Mouse (Mus musculus) testis, adult 2 months (tissue): ENCODE measurements around the gene Gabrg3. TPM values are rescaled to one million over a fixed set of nuclear protein-coding genes. Genes with fewer than 3 reads are reported as not detected.

Experiments used
- H3K27ac ChIP-seq: fragments of 200-500 bp; 2 replicates; pipeline ENCODE4 v1.5.1; 2012; ENCODE audit warnings: low read depth, low read length; ENCODE audit not compliant: control insufficient read depth, insufficient read depth
- H3K27me3 ChIP-seq: fragments of 200-500 bp; 2 replicates; pipeline ENCODE4 v1.6.1; 2012; ENCODE audit warnings: mild to moderate bottlenecking, low read length, moderate library complexity; ENCODE audit not compliant: control insufficient read depth, insufficient read depth
- H3K36me3 ChIP-seq: fragments of 200-500 bp; 2 replicates; pipeline ENCODE4 v1.6.1; 2012; ENCODE audit warnings: mild to moderate bottlenecking, low read length; ENCODE audit not compliant: control insufficient read depth, insufficient read depth
- H3K4me1 ChIP-seq: fragments of 200-500 bp; 2 replicates; pipeline ENCODE4 v1.6.1; 2012; ENCODE audit warnings: low read length; ENCODE audit not compliant: control insufficient read depth, insufficient read depth
- H3K4me3 ChIP-seq: fragments of 200-500 bp; 2 replicates; pipeline ENCODE4 v1.5.1; 2012; ENCODE audit warnings: low read depth, mild to moderate bottlenecking, low read length, moderate library complexity, mixed read lengths; ENCODE audit not compliant: control insufficient read depth
- CTCF ChIP-seq: fragments of 200-500 bp; IDR thresholded peaks from 2 replicates; pipeline ENCODE4 v1.5.1; 2012; ENCODE audit warnings: low read depth, mild to moderate bottlenecking, inconsistent platforms, low read length, moderate library complexity; ENCODE audit not compliant: control insufficient read depth, insufficient read depth, insufficient replicate concordance
- POLR2A ChIP-seq: fragments of 200-500 bp; IDR thresholded peaks from 2 replicates; pipeline ENCODE4 v1.6.1; 2012; ENCODE audit warnings: low read depth, mild to moderate bottlenecking, inconsistent platforms, low read length, moderate library complexity; ENCODE audit not compliant: control insufficient read depth
- polyA plus RNA-seq: library from polyadenylated mRNA; depleted of rRNA; stranded (reverse); fragments of >200 nt; gene quantifications from 2 replicates; pipeline ENCODE4 v1.2.3, GENCODE M21; 2012

Gene Gabrg3
- polyA plus RNA-seq, 1 experiment: 0.72 TPM

GRCm38 (mm10) chr7:57356565-57357301 lies 30.3 kb downstream of the Gabrg3 start:
- Histone ChIP-seq H3K4me1 (no peaks in the 10 kb centered on the region), H3K36me3 (no peaks in the 10 kb centered on the region), H3K27ac (no peak overlapping the region), H3K27me3 (no peaks in the 10 kb centered on the region), H3K4me3 (no peak overlapping the region)
- no peak for TF ChIP-seq POLR2A
- TF ChIP-seq CTCF: no peak

DNA sequence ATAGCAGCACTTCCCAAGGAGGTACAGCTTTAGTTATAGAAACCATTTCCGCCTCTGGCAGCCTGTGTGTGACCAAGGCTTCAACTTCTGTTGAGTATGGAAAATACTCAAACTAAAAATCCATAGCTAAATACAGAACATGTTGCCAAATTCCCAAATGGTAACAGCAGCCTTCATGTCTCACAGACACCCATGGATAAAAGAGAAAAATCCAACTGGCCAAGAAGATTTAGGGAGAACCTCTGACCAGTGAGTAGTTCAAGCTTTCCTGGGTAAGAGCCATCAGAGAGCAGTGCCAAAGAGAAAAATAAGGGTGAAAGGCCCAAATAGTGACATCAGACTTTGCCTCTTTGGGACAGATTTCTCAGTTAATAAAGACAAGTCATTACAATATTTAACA lies 38.2 kb downstream of the Gabrg3 start:
- TF ChIP-seq CTCF: no peak
- no peak for TF ChIP-seq POLR2A
- Histone ChIP-seq H3K36me3 (no peaks in the 10 kb centered on the region), H3K4me3 (no peak overlapping the region), H3K4me1 (no peaks in the 10 kb centered on the region), H3K27me3 (no peaks in the 10 kb centered on the region), H3K27ac (no peak overlapping the region)

DNA sequence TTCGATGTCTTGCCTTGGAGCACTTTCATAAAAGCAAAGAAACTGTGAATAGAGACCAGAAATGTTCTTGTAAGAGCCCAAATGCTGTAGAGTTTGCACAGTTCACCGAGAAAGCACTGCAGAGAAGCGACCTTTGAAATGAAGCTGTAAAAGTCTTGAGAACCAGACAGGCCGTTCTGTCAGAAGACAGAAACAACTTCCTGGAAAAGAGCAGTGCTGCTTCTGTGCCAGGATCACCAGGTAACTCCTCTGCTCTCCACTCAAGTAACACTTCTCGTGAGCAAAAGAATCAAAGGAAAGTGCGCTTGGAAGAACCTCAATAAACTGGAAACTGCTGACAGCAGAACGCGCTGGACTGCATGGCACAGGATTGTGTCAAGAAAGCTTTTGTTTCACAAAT lies 45.1 kb downstream of the Gabrg3 start:
- no peaks in the 10 kb centered on the region for H3K4me1 ChIP-seq
- TF ChIP-seq CTCF (no peak), POLR2A (no peak)
- H3K36me3 ChIP-seq: no peaks in the 10 kb centered on the region
- H3K27ac ChIP-seq: no peak overlapping the region
- H3K4me3 ChIP-seq: no peak overlapping the region
- H3K27me3 ChIP-seq: no peaks in the 10 kb centered on the region

DNA sequence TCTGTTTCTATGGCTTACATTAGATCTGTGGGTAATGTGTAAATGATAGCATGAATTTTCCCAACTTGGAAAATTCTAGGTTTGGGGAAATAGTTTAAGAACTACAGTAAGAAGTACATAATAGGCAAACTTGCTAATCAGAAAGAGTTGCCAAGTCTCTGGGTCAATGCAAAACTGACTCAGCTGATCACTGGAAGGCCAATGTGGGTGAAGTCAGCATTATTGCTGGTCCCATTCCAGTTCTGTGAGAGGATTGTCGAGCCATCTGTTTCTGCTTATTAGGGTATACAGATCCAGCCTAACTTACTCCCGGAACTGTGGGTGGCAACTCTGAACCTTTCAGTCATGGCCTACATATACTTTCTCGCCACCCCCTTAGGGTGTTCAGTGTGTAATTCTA lies 55.8 kb downstream of the Gabrg3 start:
- H3K4me1 ChIP-seq: no peaks in the 10 kb centered on the region
- TF ChIP-seq CTCF: no peak
- H3K4me3 ChIP-seq: no peak overlapping the region
- H3K27me3 ChIP-seq: no peaks in the 10 kb centered on the region
- H3K36me3 ChIP-seq: no peaks in the 10 kb centered on the region
- no peak overlapping the region for H3K27ac ChIP-seq

- Histone ChIP-seq H3K4me1 (no peaks in the 10 kb centered on the region), H3K36me3 (no peaks in the 10 kb centered on the region), H3K27me3 (no peaks in the 10 kb centered on the region), H3K4me3 (no peak overlapping the region), H3K27ac (no peak overlapping the region)
- TF ChIP-seq POLR2A: no peak
- no peak for TF ChIP-seq CTCF
These were observed 56.7 kb downstream of the Gabrg3 start for GRCm38 (mm10) chr7:57330240-57330639.

DNA sequence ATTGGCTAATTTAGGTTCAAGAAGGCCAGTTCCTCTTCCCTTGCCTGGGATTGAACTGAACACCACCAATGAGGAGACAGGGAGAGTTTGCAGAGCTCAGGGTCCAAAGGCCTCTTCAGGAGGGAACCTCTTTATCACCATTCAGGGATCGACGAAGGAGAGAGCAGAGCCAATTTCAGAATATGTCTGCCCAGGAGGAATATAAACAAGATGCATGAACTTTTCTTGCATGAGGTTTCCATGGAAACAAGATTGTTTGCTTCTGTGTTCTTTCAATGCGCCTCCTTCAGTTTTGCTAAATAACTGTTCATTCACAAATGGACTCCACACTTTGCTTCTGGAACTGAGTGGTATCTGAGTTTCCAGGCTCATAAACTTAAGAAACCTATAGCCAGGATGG lies 62.5 kb downstream of the Gabrg3 start:
- Histone ChIP-seq H3K4me3 (no peak overlapping the region), H3K4me1 (no peaks in the 10 kb centered on the region), H3K27me3 (no peaks in the 10 kb centered on the region), H3K36me3 (no peaks in the 10 kb centered on the region), H3K27ac (no peak overlapping the region)
- TF ChIP-seq POLR2A: no peak
- no peak for TF ChIP-seq CTCF

- TF ChIP-seq POLR2A (no peak), CTCF (no peak)
- Histone ChIP-seq H3K4me1 (no peaks in the 10 kb centered on the region), H3K4me3 (no peak overlapping the region)
These were observed 64.9 kb downstream of the Gabrg3 start for GRCm38 (mm10) chr7:57322086-57322485.

More at GRCm38 (mm10) chr7:57322086-57322485, 64.9 kb downstream of the Gabrg3 start:
- no peak overlapping the region for H3K27ac ChIP-seq
- no peaks in the 10 kb centered on the region for H3K27me3 ChIP-seq
- no peaks in the 10 kb centered on the region for H3K36me3 ChIP-seq
